Mouse (Mus musculus): Measurements from ENCODE around the gene Gimap7. TPM values are rescaled to one million over a fixed set of nuclear protein-coding genes. Genes with fewer than 3 reads are reported as not detected.
"Not testable (repeated sequence)": the region's sequence is repeated elsewhere in the genome, so short reads cannot be mapped to it uniquely, and the experiment has no call there.

Gimap7 gene
- polyA plus RNA-seq, 1 experiment, result not detected

DNA sequence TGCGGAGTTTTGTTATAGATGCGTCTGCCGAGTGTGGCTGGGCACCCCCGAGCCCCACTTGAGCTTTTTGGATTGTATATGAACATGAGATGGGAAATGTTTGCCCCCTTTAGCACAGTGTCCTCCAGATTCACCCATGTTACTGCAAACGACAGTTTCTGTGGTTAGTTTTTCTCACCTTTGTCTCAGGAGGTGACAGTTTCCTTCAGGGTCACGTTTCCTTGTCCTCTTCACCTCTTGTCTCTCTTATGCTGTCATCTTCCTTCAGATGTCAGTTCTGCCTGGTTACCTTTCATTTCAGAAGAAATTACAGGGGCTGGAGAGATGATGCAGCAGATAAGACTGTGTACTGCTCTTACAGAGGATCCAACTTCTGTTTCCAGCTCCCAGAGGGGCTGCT lies 38.7 kb upstream of the Gimap7 start:
- Histone ChIP-seq H3K4me3 (replicated peaks) (no peak overlapping the region), H3K9me3 (no peaks in the 10 kb centered on the region), H3K27me3 (replicated peaks) (no peaks in the 10 kb centered on the region), H3K4me1 (peaks cover 84% of the 10 kb centered on the region), H3K36me3 (replicated peaks; ENCODE audit: low read length) (peaks cover 30% of the 10 kb centered on the region)
- TF ChIP-seq FLI1 (IDR thresholded peaks at IDR 0.05; ENCODE audit: low read length) (no peak), GATA1 (IDR thresholded peaks at IDR 0.05; ENCODE audit: borderline replicate concordance, low read length) (no peak)

DNA sequence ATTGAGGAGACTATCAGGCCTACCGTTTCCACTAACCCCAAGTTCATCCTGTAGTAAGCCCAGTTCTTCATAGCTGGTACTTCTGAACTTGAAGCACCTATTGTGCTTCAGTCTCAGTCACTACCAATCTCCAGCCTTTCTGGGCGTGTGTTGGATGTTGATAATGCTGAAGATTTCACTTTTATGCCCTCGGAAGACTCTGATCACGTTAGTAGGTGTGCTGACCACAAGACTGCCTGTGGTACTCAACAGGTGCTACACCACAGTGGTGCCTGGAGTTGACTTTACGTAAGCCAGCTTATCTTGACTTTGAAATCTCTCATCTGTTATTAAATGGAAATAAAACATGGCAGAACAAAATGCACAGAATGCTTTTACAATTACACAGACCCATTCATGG lies 38.0 kb upstream of the Gimap7 start:
- Histone ChIP-seq H3K27me3 (replicated peaks) (no peaks in the 10 kb centered on the region), H3K9me3 (no peaks in the 10 kb centered on the region), H3K4me1 (peaks cover 85% of the 10 kb centered on the region), H3K36me3 (replicated peaks; ENCODE audit: low read length) (peaks cover 30% of the 10 kb centered on the region), H3K4me3 (replicated peaks) (no peak overlapping the region)
- TF ChIP-seq GATA1 (IDR thresholded peaks at IDR 0.05; ENCODE audit: borderline replicate concordance, low read length) (no peak), FLI1 (IDR thresholded peaks at IDR 0.05; ENCODE audit: low read length) (no peak)

DNA sequence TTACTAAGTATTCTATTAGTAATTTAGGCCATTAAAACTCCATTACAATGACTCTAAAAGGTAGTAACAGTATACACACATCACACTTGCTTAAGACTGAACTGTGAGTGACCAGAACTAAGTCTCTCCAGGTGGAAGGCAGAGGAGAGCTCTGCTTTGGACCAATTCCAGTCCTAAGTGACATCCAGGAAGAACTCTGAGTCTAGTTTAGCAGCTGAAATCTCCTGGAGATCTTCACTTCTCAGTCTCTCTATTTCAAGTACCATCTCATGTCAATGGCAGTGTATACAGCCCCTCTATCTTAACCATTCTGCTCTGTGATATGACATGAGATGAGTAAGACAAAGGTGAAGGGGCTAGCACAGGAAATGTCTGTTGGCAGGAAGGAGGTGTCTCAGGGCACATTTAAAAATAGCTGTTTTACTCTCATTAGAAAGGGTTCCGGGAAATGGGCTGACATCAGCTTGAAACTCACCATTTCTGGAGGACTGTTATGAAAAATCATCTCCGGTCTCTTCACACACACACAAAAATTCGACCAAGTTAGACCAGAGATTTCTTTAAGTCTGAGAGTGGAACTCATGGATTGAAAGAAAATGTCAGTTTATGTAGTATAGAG lies 36.8 kb upstream of the Gimap7 start:
- TF ChIP-seq GATA1 (IDR thresholded peaks at IDR 0.05; ENCODE audit: borderline replicate concordance, low read length) (no peak), FLI1 (IDR thresholded peaks at IDR 0.05; ENCODE audit: low read length) (no peak)
- H3K36me3 ChIP-seq (replicated peaks; ENCODE audit: low read length), result peaks cover 30% of the 10 kb centered on the region
- H3K4me1 ChIP-seq, result peaks cover 88% of the 10 kb centered on the region
- no peaks in the 10 kb centered on the region for H3K9me3 ChIP-seq
- H3K27me3 ChIP-seq (replicated peaks), result no peaks in the 10 kb centered on the region
- no peak overlapping the region for H3K4me3 ChIP-seq (replicated peaks)

DNA sequence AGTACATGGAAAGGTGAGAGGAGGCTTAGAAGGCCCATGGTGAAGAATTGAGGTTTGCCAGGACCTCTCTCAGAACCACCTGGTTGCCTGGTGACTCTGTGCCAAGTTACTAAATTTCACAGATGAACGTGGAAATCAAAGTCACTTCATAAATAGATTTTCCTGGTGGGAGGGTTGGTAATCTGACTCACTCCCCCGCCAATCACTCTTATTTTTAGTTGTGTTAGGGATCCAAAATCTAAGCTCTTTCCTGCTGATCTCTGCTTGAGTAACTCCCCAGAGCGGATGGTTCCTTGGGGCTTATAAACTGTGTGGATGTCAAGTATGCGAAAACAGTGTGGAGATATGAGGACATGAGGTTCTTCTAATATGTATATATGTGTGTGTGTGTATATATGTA lies 36.1 kb upstream of the Gimap7 start:
- Histone ChIP-seq H3K9me3 (no peaks in the 10 kb centered on the region), H3K36me3 (replicated peaks; ENCODE audit: low read length) (peaks cover 30% of the 10 kb centered on the region), H3K4me3 (replicated peaks) (no peak overlapping the region), H3K4me1 (peaks cover 88% of the 10 kb centered on the region), H3K27me3 (replicated peaks) (no peaks in the 10 kb centered on the region)
- TF ChIP-seq GATA1 (IDR thresholded peaks at IDR 0.05; ENCODE audit: borderline replicate concordance, low read length) (no peak), FLI1 (IDR thresholded peaks at IDR 0.05; ENCODE audit: low read length) (no peak)

DNA sequence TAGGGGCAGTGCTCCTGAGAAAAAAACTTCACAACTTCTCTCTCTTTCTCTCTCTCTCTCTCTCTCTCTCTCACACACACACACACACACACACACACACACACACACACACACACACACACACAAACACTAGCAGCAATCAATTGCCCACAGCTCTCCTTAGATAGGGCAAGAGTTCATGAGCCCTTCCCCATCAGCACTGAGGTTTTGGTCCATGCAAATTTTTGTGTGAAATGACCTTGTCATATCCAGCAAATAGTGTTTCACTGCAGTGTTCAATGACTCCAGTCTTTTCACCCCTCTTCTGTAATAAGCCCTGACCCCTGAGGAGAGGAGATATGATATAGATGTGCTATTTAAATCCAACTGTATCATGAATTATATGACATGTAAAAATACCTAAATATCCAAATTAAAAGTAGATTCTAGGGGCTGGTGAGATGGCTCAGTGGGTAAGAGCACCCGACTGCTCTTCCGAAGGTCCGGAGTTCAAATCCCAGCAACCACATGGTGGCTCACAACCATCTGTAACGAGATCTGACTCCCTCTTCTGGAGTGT lies 35.1 kb upstream of the Gimap7 start:
- H3K9me3 ChIP-seq; H3K4me3 ChIP-seq (replicated peaks); H3K27me3 ChIP-seq (replicated peaks): not testable (repeated sequence)
- Histone ChIP-seq H3K36me3 (replicated peaks; ENCODE audit: low read length) (peaks cover 22% of the 10 kb centered on the region), H3K4me1 (peaks cover 83% of the 10 kb centered on the region)

DNA sequence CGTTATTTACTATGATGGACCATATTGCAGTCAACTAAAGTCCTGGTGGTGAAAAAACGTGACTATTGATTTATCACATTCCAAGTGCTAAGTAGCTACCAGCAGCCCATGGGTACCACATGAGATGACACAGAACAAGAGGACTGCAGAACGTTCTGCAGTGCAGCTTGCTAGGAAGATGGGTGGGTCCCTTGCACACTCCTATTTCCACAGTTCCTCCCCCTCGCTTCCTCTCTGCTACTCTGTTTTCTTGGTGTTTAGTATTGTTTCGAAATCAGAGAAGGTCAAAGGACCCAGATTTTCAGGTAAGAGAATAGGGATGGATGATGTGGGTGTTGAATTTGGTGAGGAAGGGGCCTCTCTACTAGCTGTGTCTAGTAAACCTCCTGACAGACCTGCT lies 34.1 kb upstream of the Gimap7 start, which contains the start of gene Gimap4:
TSS of gene Gimap4 (plus strand) at position 231 of the 400 bp plus-strand sequence.
- Histone ChIP-seq H3K36me3 (replicated peaks; ENCODE audit: low read length) (peaks cover 12% of the 10 kb centered on the region), H3K9me3 (no peaks in the 10 kb centered on the region), H3K4me1 (peaks cover 82% of the 10 kb centered on the region), H3K4me3 (replicated peaks) (peak within 1 kb of the TSS; percentile 2), H3K27me3 (replicated peaks) (no peaks in the 10 kb centered on the region)
- TF ChIP-seq FLI1 (IDR thresholded peaks at IDR 0.05; ENCODE audit: low read length) (no peak), GATA1 (IDR thresholded peaks at IDR 0.05; ENCODE audit: borderline replicate concordance, low read length) (no peak)

DNA sequence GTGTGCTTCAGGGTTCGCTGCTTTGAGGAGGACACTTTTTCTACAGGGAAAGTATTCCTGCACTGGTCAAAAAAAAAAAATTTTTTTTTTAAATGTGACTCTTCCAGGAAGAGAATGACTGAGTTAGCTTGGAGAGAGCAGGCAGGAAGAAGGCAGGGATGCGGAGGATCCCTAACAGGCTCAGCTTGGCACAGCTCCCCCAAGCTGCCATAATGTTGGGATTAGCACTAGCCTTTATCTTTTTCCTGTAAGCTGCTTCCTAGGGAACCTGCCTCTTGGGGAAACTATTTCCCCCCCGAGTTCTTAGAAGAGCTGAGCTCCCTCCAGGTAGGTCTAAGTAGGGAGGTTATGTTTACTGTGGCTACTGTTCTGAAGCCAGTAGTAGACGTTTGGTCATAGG lies 33.6 kb upstream of the Gimap7 start:
- Histone ChIP-seq H3K9me3 (no peaks in the 10 kb centered on the region), H3K4me1 (peaks cover 81% of the 10 kb centered on the region), H3K36me3 (replicated peaks; ENCODE audit: low read length) (peaks cover 7% of the 10 kb centered on the region), H3K27me3 (replicated peaks) (no peaks in the 10 kb centered on the region), H3K4me3 (replicated peaks) (no peak overlapping the region)
- no peak for TF ChIP-seq FLI1 (IDR thresholded peaks at IDR 0.05; ENCODE audit: low read length)

DNA sequence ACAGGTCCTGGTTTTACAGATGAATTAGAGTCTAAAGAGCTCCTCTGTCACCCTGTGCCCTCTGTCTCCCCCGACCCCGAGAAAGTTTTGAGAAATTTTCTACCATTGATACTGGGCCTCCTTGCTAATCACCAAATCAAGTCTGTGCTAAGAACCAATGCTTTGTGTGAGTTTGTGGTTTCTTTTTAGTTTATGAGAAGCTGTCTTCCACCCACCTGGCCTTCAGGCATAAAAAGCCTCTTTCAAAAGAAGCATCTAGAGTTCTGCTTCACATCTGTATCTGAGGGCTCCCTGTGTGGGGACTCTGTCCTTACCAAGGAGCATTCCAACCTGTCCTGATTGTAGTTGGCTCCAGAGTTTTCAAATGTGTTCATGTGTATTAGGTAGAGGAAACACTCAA lies 33.2 kb upstream of the Gimap7 start:
- H3K4me3 ChIP-seq (replicated peaks), result no peak overlapping the region
- no peak for TF ChIP-seq FLI1 (IDR thresholded peaks at IDR 0.05; ENCODE audit: low read length)
- TF ChIP-seq GATA1 (IDR thresholded peaks at IDR 0.05; ENCODE audit: borderline replicate concordance, low read length), result no peak
- no peaks in the 10 kb centered on the region for H3K27me3 ChIP-seq (replicated peaks)
- no peaks in the 10 kb centered on the region for H3K9me3 ChIP-seq
- peaks cover 76% of the 10 kb centered on the region for H3K4me1 ChIP-seq
- H3K36me3 ChIP-seq (replicated peaks; ENCODE audit: low read length), result peaks cover 3% of the 10 kb centered on the region

DNA sequence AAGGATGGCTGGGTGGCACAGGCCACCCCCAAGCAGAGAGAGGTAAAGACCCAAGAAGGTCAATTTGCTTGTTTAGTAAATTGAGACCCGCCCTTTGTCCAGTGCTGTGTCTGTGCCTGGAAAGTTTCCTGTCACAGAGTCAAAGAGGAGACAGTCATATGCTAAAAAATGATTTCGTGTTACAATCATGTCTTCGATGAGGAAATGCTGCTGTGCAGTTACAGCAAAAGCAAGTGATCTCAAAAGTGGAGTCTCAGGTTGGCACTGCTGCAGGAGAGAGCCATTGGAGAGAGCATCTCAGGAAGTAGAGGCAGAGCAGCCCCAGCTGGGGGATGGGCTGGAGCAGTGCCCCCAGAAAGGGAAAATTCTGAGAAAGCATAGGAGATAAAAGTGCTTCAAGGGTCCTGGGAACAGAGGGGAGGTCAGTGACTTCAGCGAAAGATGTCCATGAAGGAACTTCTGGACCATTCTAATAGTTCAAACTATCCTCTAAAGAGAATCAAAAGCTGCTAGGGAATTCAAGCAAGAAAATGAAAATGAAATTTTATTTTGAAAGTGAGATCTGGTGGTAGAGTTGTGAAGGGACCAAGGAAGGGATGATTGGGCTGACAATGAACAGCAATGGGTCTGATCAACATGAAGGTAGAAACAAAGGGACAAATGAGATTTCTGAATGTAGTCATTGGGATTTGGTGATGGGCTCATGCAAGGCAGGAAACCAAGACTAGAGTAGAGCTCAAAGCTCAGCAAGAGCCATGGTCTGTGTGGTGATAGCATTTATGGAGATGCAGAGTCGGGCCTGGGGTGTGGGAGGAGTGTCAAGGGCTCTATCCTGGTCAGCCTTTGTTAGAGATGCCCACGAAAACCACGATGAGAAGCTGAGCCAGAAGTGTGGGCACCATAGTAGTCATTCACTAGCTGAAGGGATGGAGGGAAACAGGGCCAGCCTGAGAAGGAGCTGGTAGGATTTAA lies 32.4 kb upstream of the Gimap7 start:
- TF ChIP-seq FLI1 (IDR thresholded peaks at IDR 0.05; ENCODE audit: low read length) (no peak), GATA1 (IDR thresholded peaks at IDR 0.05; ENCODE audit: borderline replicate concordance, low read length) (no peak)
- no peaks in the 10 kb centered on the region for H3K36me3 ChIP-seq (replicated peaks; ENCODE audit: low read length)
- peak overlapping the region; percentile 73 for H3K4me3 ChIP-seq (replicated peaks)
- H3K27me3 ChIP-seq (replicated peaks), result no peaks in the 10 kb centered on the region
- H3K4me1 ChIP-seq, result peaks cover 73% of the 10 kb centered on the region
- no peaks in the 10 kb centered on the region for H3K9me3 ChIP-seq

DNA sequence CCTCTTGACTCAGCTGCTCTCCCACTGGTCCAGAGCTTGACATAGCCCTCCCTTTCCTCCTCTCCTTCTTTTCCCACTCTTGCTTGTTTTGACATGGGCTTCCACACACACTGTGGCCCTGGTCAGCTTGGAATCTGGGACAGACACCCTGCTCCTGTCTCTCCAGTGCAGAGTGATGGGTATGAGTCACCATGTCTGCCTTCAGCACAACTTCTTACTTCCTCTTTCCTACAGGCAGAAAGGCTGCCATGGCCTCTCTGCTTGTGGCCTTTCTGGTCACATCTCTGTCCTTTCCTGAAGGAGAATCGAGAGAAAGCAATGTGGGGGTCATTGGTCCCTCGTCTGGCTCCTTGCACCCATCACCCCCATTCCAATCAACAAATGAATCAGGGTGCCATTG lies 31.3 kb upstream of the Gimap7 start:
- H3K9me3 ChIP-seq, result no peaks in the 10 kb centered on the region
- no peaks in the 10 kb centered on the region for H3K27me3 ChIP-seq (replicated peaks)
- peak overlapping the region; percentile 84 for H3K4me3 ChIP-seq (replicated peaks)
- no peak for TF ChIP-seq GATA1 (IDR thresholded peaks at IDR 0.05; ENCODE audit: borderline replicate concordance, low read length)
- TF ChIP-seq FLI1 (IDR thresholded peaks at IDR 0.05; ENCODE audit: low read length), result no peak
- no peaks in the 10 kb centered on the region for H3K36me3 ChIP-seq (replicated peaks; ENCODE audit: low read length)
- H3K4me1 ChIP-seq, result peaks cover 62% of the 10 kb centered on the region

Data from megakaryocyte, embryonic 14.5 days (primary cell).